8 mouse cellular contexts compared by ENCODE assay signal in genomic region chr2:79566280-79566933, GRCm38 (mm10).
A peak's percentile ranks its signal among the peaks of the same experiment; 100 is the strongest.
DNase-seq lines count a peak whose midpoint lies in the region; ATAC-seq lines count a peak whose summit lies in the region.

No protein-coding gene starts in this region.

- H3K27me3 ChIP-seq in forebrain, embryonic 14.5 days (replicated peaks; ENCODE audit: control insufficient read depth, insufficient read depth, low read length), result no peaks in the 10 kb centered on the region
- H3K27me3 ChIP-seq in forebrain, embryonic 12.5 days, result no peaks in the 10 kb centered on the region
- H3K27me3 ChIP-seq in midbrain, embryonic 11.5 days (ENCODE audit: control insufficient read depth, insufficient read depth, low read length), result no peaks in the 10 kb centered on the region
- H3K27me3 ChIP-seq in midbrain, embryonic 14.5 days (ENCODE audit: control insufficient read depth, insufficient read depth, low read length), result no peaks in the 10 kb centered on the region
- no peaks in the 10 kb centered on the region for H3K27me3 ChIP-seq in embryonic facial prominence, embryonic 14.5 days (replicated peaks; ENCODE audit: control insufficient read depth, insufficient read depth, low read length)
- H3K27me3 ChIP-seq in stomach, embryonic 16.5 days (ENCODE audit: control insufficient read depth, insufficient read depth, low read length), result no peaks in the 10 kb centered on the region

- no peaks in the 10 kb centered on the region for H3K9me3 ChIP-seq in forebrain, embryonic 14.5 days (replicated peaks; ENCODE audit: control insufficient read depth, low read length)
- no peaks in the 10 kb centered on the region for H3K9me3 ChIP-seq in forebrain, embryonic 12.5 days
- H3K9me3 ChIP-seq in midbrain, embryonic 11.5 days (ENCODE audit: control insufficient read depth, low read length), result no peaks in the 10 kb centered on the region
- no peaks in the 10 kb centered on the region for H3K9me3 ChIP-seq in midbrain, embryonic 14.5 days (ENCODE audit: control insufficient read depth, low read length)
- H3K9me3 ChIP-seq in embryonic facial prominence, embryonic 14.5 days (ENCODE audit: control insufficient read depth, low read length), result no peaks in the 10 kb centered on the region
- no peaks in the 10 kb centered on the region for H3K9me3 ChIP-seq in stomach, embryonic 16.5 days (replicated peaks; ENCODE audit: control insufficient read depth, low read length)

- H3K36me3 ChIP-seq in forebrain, embryonic 14.5 days (ENCODE audit: control insufficient read depth, insufficient read depth, low read length), result no peaks in the 10 kb centered on the region
- H3K36me3 ChIP-seq in forebrain, embryonic 12.5 days (replicated peaks), result no peaks in the 10 kb centered on the region
- no peaks in the 10 kb centered on the region for H3K36me3 ChIP-seq in midbrain, embryonic 11.5 days (ENCODE audit: control insufficient read depth, insufficient read depth, low read length)
- no peaks in the 10 kb centered on the region for H3K36me3 ChIP-seq in midbrain, embryonic 14.5 days (ENCODE audit: control insufficient read depth, insufficient read depth, low read length)
- no peaks in the 10 kb centered on the region for H3K36me3 ChIP-seq in embryonic facial prominence, embryonic 14.5 days (ENCODE audit: control insufficient read depth, insufficient read depth, low read length)
- no peaks in the 10 kb centered on the region for H3K36me3 ChIP-seq in stomach, embryonic 16.5 days (ENCODE audit: control insufficient read depth, insufficient read depth, low read length)

- no peak overlapping the region for H3K4me3 ChIP-seq in forebrain, embryonic 14.5 days (ENCODE audit: low read depth, low read length)
- H3K4me3 ChIP-seq in forebrain, embryonic 12.5 days (replicated peaks), result no peak overlapping the region
- no peak overlapping the region for H3K4me3 ChIP-seq in midbrain, embryonic 11.5 days (ENCODE audit: low read depth, low read length)
- H3K4me3 ChIP-seq in midbrain, embryonic 14.5 days (replicated peaks; ENCODE audit: low read depth, low read length), result no peak overlapping the region
- H3K4me3 ChIP-seq in embryonic facial prominence, embryonic 14.5 days (ENCODE audit: low read depth, low read length), result no peak overlapping the region
- H3K4me3 ChIP-seq in stomach, embryonic 16.5 days (replicated peaks; ENCODE audit: low read length), result no peak overlapping the region

- H3K4me2 ChIP-seq in forebrain, embryonic 14.5 days (ENCODE audit: low read length), result no peak overlapping the region
- H3K4me2 ChIP-seq in forebrain, embryonic 12.5 days, result no peak overlapping the region
- H3K4me2 ChIP-seq in midbrain, embryonic 11.5 days, result no peak overlapping the region
- H3K4me2 ChIP-seq in midbrain, embryonic 14.5 days (ENCODE audit: low read length), result no peak overlapping the region
- H3K4me2 ChIP-seq in embryonic facial prominence, embryonic 14.5 days (ENCODE audit: low read depth, low read length), result no peak overlapping the region
- H3K4me2 ChIP-seq in stomach, embryonic 16.5 days (ENCODE audit: low read depth, low read length), result no peak overlapping the region

- WGBS in forebrain, embryonic 14.5 days, result 5% methylated on average over 3 of the region's 3 CpGs
- WGBS in forebrain, embryonic 12.5 days, result 5% methylated on average over 3 of the region's 3 CpGs
- 9% methylated on average over 3 of the region's 3 CpGs for WGBS in midbrain, embryonic 11.5 days
- 6% methylated on average over 3 of the region's 3 CpGs for WGBS in midbrain, embryonic 14.5 days
- 21% methylated on average over 3 of the region's 3 CpGs for WGBS in embryonic facial prominence, embryonic 14.5 days
- WGBS in stomach, embryonic 16.5 days, result 29% methylated on average over 3 of the region's 3 CpGs

- no peak overlapping the region for H3K9ac ChIP-seq in forebrain, embryonic 14.5 days (ENCODE audit: low read length)
- no peak overlapping the region for H3K9ac ChIP-seq in forebrain, embryonic 12.5 days
- H3K9ac ChIP-seq in midbrain, embryonic 11.5 days (ENCODE audit: low read length), result no peak overlapping the region
- H3K9ac ChIP-seq in midbrain, embryonic 14.5 days (replicated peaks; ENCODE audit: low read length), result no peak overlapping the region
- H3K9ac ChIP-seq in embryonic facial prominence, embryonic 14.5 days (ENCODE audit: low read depth, low read length), result no peak overlapping the region
- no peak overlapping the region for H3K9ac ChIP-seq in stomach, embryonic 16.5 days (ENCODE audit: low read length)

- DNase-seq in forebrain, embryonic 14.5 days (ENCODE audit: low spot score), result peak; percentile 21
- DNase-seq in midbrain, embryonic 11.5 days (ENCODE audit: low spot score, missing footprints), result no peak
- no peak for DNase-seq in midbrain, embryonic 14.5 days
- DNase-seq in embryonic facial prominence, embryonic 14.5 days (ENCODE audit: low spot score), result no peak
- DNase-seq in thymus, postnatal 36 days, result no peak
- DNase-seq in frontal cortex, adult 2 months (ENCODE audit: extremely low spot score in 1 of 2, low spot score in 1 of 2), result no peak

- peak; percentile 37; the same call in 1 of the 2 replicates for ATAC-seq in forebrain, embryonic 14.5 days
- no peak for ATAC-seq in forebrain, embryonic 12.5 days (ENCODE audit: low FRiP score)
- ATAC-seq in midbrain, embryonic 11.5 days (ENCODE audit: low FRiP score), result peak; percentile 30; the same call in 1 of the 2 replicates
- no peak for ATAC-seq in midbrain, embryonic 14.5 days (ENCODE audit: low FRiP score, low TSS enrichment)
- 0 out of 2 replicates have a peak, but pooled peaks have one; percentile 37 for ATAC-seq in embryonic facial prominence, embryonic 14.5 days (ENCODE audit: low read depth)
- ATAC-seq in stomach, embryonic 16.5 days (ENCODE audit: insufficient read depth, low FRiP score), result peak; percentile 98

- H3K4me1 ChIP-seq in forebrain, embryonic 14.5 days (ENCODE audit: control insufficient read depth, insufficient read depth, low read length), result peaks cover 8% of the 10 kb centered on the region
- peaks cover 11% of the 10 kb centered on the region for H3K4me1 ChIP-seq in forebrain, embryonic 12.5 days
- peaks cover 8% of the 10 kb centered on the region for H3K4me1 ChIP-seq in midbrain, embryonic 11.5 days (ENCODE audit: control insufficient read depth, insufficient read depth, low read length)
- H3K4me1 ChIP-seq in midbrain, embryonic 14.5 days (ENCODE audit: control insufficient read depth, insufficient read depth, low read length), result no peaks in the 10 kb centered on the region
- H3K4me1 ChIP-seq in embryonic facial prominence, embryonic 14.5 days (ENCODE audit: control insufficient read depth, insufficient read depth, low read length), result peaks cover 6% of the 10 kb centered on the region; the same call in 1 of the 2 replicates
- 0 out of 2 replicates have a peak, but pooled peaks cover 4% of the 10 kb centered on the region for H3K4me1 ChIP-seq in stomach, embryonic 16.5 days (ENCODE audit: control insufficient read depth, insufficient read depth, low read length)

- H3K27ac ChIP-seq in forebrain, embryonic 14.5 days (ENCODE audit: low read depth, low read length), result no peak overlapping the region
- no peak overlapping the region for H3K27ac ChIP-seq in forebrain, embryonic 12.5 days
- no peak overlapping the region for H3K27ac ChIP-seq in midbrain, embryonic 11.5 days (ENCODE audit: low read depth, low read length)
- H3K27ac ChIP-seq in midbrain, embryonic 14.5 days (replicated peaks; ENCODE audit: low read depth, low read length), result no peak overlapping the region
- no peak overlapping the region for H3K27ac ChIP-seq in embryonic facial prominence, embryonic 14.5 days (replicated peaks; ENCODE audit: low read depth, low read length)
- peak overlapping the region; percentile 81 for H3K27ac ChIP-seq in stomach, embryonic 16.5 days (ENCODE audit: low read length)

Comparison
In these comparisons a context has a peak if more than half of its experiments do, and no peak if none do; other contexts are left out.
1. ATAC-seq: peak in forebrain, embryonic 14.5 days (single experiment), midbrain, embryonic 11.5 days (single experiment), embryonic facial prominence, embryonic 14.5 days (single experiment) and stomach, embryonic 16.5 days (single experiment); none in forebrain, embryonic 12.5 days (single experiment) and midbrain, embryonic 14.5 days (single experiment).